Mouse (Mus musculus) ES-Bruce4 (cell line): ENCODE data around the gene Fuk. TPM values are rescaled to one million over a fixed set of nuclear protein-coding genes. Genes with fewer than 3 reads are reported as not detected.
"Not testable (repeated sequence)": the region's sequence is repeated elsewhere in the genome, so short reads cannot be mapped to it uniquely, and the experiment has no call there.

Experiments used
- H3K27ac ChIP-seq: 2 replicates; pipeline ENCODE4 v1.5.1; 2012; ENCODE audit warnings: low read length, inconsistent platforms; ENCODE audit not compliant: insufficient read depth
- H3K27me3 ChIP-seq: 2 replicates; pipeline ENCODE4 v1.6.1; 2012; ENCODE audit warnings: mild to moderate bottlenecking, low read length, inconsistent platforms; ENCODE audit not compliant: control insufficient read depth, poor library complexity, insufficient read depth, severe bottlenecking
- H3K36me3 ChIP-seq: 2 replicates; pipeline ENCODE4 v1.6.1; 2012; ENCODE audit warnings: inconsistent platforms, mild to moderate bottlenecking, low read length, moderate library complexity; ENCODE audit not compliant: control insufficient read depth, poor library complexity, insufficient read depth, severe bottlenecking
- H3K4me1 ChIP-seq: one replicate; pipeline ENCODE4 v1.8.1; 2011; ENCODE audit warnings: low read length; ENCODE audit not compliant: control insufficient read depth, insufficient read depth
- H3K4me3 ChIP-seq: 2 replicates; pipeline ENCODE4 v1.5.1; 2011; ENCODE audit warnings: low read depth, mild to moderate bottlenecking, low read length
- H3K9ac ChIP-seq: 2 replicates; pipeline ENCODE4 v1.6.1; 2012; ENCODE audit warnings: low read depth, mild to moderate bottlenecking, inconsistent platforms; ENCODE audit not compliant: poor library complexity, severe bottlenecking
- H3K9me3 ChIP-seq: replicated peaks from 2 replicates; pipeline ENCODE4 v1.6.1; 2012; ENCODE audit warnings: mild to moderate bottlenecking, low read length, inconsistent platforms; ENCODE audit not compliant: control insufficient read depth, poor library complexity, insufficient read depth, severe bottlenecking
- CTCF ChIP-seq: IDR thresholded peaks from one replicate; pipeline ENCODE4 v1.8.1; 2011; ENCODE audit warnings: low read depth, low read length
- EP300 ChIP-seq: IDR thresholded peaks from 2 replicates; pipeline ENCODE4 v1.6.1; 2011; ENCODE audit warnings: low read depth, low read length; ENCODE audit not compliant: insufficient read depth
- POLR2A ChIP-seq: IDR thresholded peaks from one replicate; pipeline ENCODE4 v1.8.1; 2011; ENCODE audit warnings: low read length; ENCODE audit not compliant: insufficient read depth
- polyA plus RNA-seq: library from polyadenylated mRNA; stranded (reverse); fragments of >200 nt; gene quantifications from 2 replicates; pipeline ENCODE4 v1.2.4, GENCODE M21; 2011; ENCODE audit warnings: low read depth; ENCODE audit not compliant: missing spikeins, insufficient read depth, insufficient read length

The Fuk gene
- polyA plus RNA-seq, 1 experiment, result 14.8 TPM

DNA sequence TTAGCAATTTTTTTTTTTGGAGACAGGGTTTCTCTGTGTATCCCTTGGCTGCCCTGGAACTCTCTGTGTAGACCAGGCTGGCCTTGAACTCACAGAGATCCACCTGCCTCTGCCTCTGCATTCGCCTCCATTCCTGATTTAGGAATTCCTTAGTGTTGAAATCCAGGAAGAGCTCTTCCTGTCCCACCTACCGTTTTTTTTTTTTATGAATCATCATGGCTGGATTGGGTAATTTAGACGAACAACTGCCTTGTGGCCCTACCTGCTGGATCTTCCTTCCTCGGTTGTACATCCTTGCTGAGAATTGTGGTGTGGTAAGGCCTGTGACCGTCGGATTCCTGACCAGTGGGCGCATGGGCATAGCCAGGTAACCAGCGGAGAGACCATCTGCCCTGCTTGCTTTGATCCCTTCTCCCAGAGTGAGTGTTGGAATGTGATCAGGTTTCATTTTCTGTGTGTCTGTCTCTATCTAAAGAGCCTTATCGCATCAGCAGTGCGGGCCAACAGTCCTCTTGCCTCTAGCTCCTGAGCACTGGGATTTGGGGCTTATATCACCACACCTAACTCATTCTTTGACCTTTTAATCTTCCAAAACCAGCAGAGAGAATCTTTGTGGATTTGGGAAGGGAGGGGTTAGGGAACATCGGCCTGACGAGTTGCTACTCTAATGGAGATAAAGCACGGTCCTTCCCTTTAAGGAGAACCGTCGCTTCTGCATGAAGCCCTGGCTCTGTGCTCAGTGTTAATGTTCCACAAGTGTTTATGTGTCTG, 38.6 kb upstream of the Fuk start:
- Histone ChIP-seq H3K27me3 (no peaks in the 10 kb centered on the region), H3K9me3 (no peaks in the 10 kb centered on the region), H3K4me1 (no peaks in the 10 kb centered on the region), H3K9ac (no peak overlapping the region), H3K4me3 (no peak overlapping the region), H3K36me3 (no peaks in the 10 kb centered on the region), H3K27ac (no peak overlapping the region)
- no peak for TF ChIP-seq CTCF

DNA sequence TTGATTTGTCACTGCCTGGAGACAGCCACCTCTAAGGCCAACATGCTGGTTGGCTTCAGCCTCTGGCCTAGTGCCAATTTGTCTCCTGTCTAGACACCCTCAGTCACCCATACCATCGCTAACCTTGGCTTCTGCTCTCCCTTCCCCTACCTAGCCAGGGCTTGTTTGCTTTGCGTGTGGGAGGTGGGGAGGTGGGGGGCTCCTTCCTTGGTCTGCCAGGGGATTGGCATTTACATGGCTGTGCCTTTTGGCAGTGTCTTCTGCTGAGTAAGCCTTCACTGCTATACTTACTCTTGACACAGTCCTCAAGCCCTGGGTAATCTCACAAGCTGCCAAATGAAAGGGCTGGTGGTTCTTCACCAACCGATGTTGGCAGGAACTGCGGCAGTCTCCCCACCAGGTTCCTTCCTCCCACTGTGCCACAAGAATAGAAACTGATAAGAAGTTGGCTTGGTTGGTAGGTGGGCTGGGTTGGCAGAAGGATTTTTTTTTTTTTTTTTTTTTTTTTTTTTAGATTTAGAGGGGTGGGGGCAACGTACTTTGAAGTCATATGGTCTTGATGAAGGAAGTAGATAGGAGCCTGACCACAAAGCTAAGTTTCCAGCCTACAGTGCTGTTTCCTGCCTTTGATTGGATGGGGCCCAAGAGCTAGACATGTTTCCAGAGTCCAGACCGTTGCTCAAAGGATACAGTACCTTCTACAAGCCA, 36.7 kb upstream of the Fuk start:
- Histone ChIP-seq H3K4me1 (no peaks in the 10 kb centered on the region), H3K9ac (no peak overlapping the region), H3K27me3 (no peaks in the 10 kb centered on the region), H3K27ac (no peak overlapping the region), H3K9me3 (no peaks in the 10 kb centered on the region), H3K4me3 (no peak overlapping the region), H3K36me3 (no peaks in the 10 kb centered on the region)
- no peak for TF ChIP-seq CTCF
- TF ChIP-seq POLR2A, result no peak
- no peak for TF ChIP-seq EP300

DNA sequence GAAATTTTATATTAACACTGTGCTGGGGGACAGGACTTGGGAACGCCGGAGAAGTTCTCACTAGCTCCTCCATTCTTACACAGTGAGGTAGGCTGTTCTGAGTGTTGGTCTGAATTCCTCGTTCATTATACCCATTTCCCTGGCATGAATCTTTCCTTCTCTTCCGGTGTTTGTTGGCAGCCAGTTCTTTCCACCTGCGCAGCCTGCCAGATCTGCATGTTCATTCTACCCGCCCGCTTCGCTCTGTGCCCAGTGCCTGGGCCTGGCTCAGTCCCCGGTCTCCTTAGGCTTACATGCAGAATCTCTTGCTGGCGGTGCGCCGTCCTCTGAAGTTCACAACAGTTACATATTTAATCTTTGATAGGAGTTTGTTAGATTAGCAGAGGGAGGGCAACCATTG, 33.9 kb upstream of the Fuk start:
- no peak overlapping the region for H3K27ac ChIP-seq
- H3K4me1 ChIP-seq, result peaks cover 3% of the 10 kb centered on the region
- H3K36me3 ChIP-seq, result no peaks in the 10 kb centered on the region
- H3K9me3 ChIP-seq, result no peaks in the 10 kb centered on the region
- TF ChIP-seq POLR2A (no peak), CTCF (no peak), EP300 (no peak)
- no peak overlapping the region for H3K4me3 ChIP-seq
- no peaks in the 10 kb centered on the region for H3K27me3 ChIP-seq
- H3K9ac ChIP-seq, result no peak overlapping the region

DNA sequence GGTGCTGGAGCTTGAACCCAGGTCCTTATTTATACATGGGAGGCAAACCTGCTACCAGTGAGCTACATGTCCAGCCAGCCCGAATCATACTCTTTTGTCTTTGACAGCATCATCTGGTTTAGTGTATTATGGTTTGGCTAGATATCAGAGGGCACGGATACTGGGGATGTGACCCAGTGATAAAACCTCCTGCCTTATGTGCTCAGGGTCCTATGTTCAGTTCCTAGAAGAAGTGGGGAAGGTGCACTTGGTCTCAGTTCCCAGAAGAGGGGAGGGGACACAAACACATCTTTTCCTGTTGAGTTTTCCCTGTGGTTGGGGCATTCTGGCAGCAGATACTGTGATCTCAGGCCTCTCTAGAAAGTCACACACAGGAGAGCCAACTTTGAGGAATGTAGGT, 31.0 kb upstream of the Fuk start:
- Histone ChIP-seq H3K36me3 (no peaks in the 10 kb centered on the region), H3K4me3 (no peak overlapping the region), H3K27ac (no peak overlapping the region), H3K9ac (no peak overlapping the region), H3K9me3 (no peaks in the 10 kb centered on the region), H3K4me1 (peaks cover 3% of the 10 kb centered on the region), H3K27me3 (no peaks in the 10 kb centered on the region)
- no peak for TF ChIP-seq CTCF

DNA sequence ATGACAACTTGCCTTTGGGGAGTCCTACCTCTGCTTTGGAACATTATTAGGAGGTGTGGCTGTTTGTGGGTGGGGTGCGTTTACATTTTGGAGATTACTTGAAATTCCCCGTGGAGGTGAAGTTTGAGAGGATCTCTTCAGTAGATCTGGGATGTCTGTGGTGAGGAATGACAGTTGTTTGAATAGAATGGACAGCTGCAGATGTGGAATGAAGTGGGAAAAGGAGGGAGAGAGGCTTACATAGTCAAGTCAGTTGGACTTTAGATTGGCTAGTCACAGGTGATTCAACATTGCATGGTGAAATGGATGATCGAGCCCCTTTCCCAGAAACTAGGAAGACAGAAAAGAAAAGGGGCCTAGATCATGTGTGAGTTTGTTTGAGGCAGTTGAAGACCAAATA, 30.2 kb upstream of the Fuk start:
- Histone ChIP-seq H3K27ac (no peak overlapping the region), H3K4me3 (no peak overlapping the region), H3K4me1 (peaks cover 3% of the 10 kb centered on the region), H3K27me3 (no peaks in the 10 kb centered on the region), H3K9ac (no peak overlapping the region), H3K36me3 (no peaks in the 10 kb centered on the region), H3K9me3 (no peaks in the 10 kb centered on the region)
- TF ChIP-seq EP300 (no peak), POLR2A (no peak), CTCF (no peak)

DNA sequence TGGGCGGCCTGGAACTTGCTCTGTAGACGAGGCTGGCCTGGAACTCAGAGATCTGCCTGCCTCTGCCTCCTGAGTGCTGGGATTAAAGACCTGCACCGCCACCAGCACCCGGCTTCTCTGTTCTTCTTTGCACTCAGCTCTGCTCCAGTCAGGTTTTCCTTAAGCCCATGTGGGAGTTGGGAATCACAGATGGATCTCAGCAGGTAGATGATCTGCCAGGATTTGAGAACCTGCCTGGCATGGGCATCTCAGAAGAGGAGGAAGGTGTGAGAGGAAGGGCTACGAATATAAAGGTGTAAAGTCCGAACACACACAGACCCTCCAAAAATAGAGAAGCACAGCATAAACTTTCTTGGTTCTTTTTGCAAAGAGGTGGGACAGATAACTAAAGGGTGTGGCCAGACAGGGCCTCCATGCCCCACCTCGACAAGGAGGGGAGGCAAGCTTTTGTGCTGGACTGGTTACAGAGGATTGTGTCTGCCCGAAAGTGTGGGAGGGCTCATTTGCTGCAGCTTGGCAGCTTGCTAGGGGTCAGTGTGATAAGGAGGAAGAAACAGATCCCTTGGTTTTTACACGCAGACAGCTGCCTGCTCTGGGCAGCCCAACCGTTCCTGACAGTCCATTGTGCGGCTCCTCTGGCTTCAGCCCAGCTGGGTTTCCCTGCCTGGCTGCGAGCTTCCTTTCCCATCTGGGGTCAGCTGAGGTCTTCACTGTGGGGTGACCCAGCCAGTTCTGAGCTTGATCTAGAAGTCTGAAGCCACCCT, 29.1 kb upstream of the Fuk start:
- Histone ChIP-seq H3K4me3 (no peak overlapping the region), H3K36me3 (no peaks in the 10 kb centered on the region), H3K9me3 (no peaks in the 10 kb centered on the region), H3K27ac (no peak overlapping the region), H3K9ac (no peak overlapping the region), H3K27me3 (no peaks in the 10 kb centered on the region), H3K4me1 (peaks cover 3% of the 10 kb centered on the region)
- no peak for TF ChIP-seq POLR2A
- TF ChIP-seq EP300, result no peak
- no peak for TF ChIP-seq CTCF

DNA sequence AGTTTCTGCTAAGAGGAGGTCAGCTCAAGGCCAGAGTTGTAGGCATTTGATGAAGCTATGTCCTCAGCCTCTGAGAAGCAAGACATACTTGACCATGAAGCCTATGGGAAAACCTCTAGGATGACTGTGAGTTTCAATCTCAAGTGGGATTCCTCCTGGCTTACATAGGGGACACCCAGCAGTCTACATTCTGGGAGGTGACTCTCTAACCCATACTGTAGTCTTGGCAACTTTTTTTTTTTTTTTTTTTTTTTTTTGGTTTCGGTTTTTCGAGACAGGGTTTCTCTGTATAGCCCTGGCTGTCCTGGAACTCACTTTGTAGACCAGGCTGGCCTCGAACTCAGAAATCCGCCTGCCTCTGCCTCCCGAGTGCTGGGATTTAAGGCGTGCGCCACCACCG, 27.4 kb upstream of the Fuk start:
- not testable (repeated sequence) for H3K9ac ChIP-seq, H3K4me3 ChIP-seq, H3K4me1 ChIP-seq, H3K36me3 ChIP-seq, H3K27ac ChIP-seq, H3K27me3 ChIP-seq, H3K9me3 ChIP-seq
